Mouse (Mus musculus): ENCODE results near the gene Atxn7l2. TPM values are rescaled to one million over a fixed set of nuclear protein-coding genes. Genes with fewer than 3 reads are reported as not detected.
A peak's percentile ranks its signal among the peaks of the same experiment; 100 is the strongest.

The Atxn7l2 gene
- polyA plus RNA-seq, 1 experiment from 2014 or later = 6.3 TPM

GRCm38 (mm10) chr3:108195287-108195686 lies 15.4 kb downstream of the Atxn7l2 start:
- Histone ChIP-seq H3K9ac (ENCODE audit: low read length) (no peak overlapping the region), H3K4me3 (ENCODE audit: control insufficient read depth in 1 of 2, insufficient read depth in 1 of 2, low read depth in 1 of 2, low read length in 2 of 2) (no peak overlapping the region), H3K4me1 (ENCODE audit: control insufficient read depth in 2 of 2, insufficient read depth in 2 of 2, low read length in 2 of 2) (peaks cover 21 to 34% of the 10 kb centered on the region in 2 experiments), H3K27me3 (ENCODE audit: control insufficient read depth, insufficient read depth, low read length) (no peaks in the 10 kb centered on the region), H3K4me2 (ENCODE audit: low read length) (no peak overlapping the region), H3K9me3 (ENCODE audit: control insufficient read depth, low read length) (no peaks in the 10 kb centered on the region), H3K27ac (replicated peaks in 1 of 2; ENCODE audit: control insufficient read depth in 1 of 2, insufficient read depth in 1 of 2, low read depth in 2 of 2, low read length in 2 of 2) (no peak overlapping the region), H3K36me3 (ENCODE audit: control insufficient read depth, insufficient read depth, low read length) (peaks cover 10% of the 10 kb centered on the region; the same call in 1 of the 2 replicates)
- ATAC-seq (ENCODE audit: insufficient number of reproducible peaks, insufficient read depth, low FRiP score, low read depth) = no peak
- WGBS = 86% methylated on average over 4 of the region's 4 CpGs

- Histone ChIP-seq H3K9me3 (ENCODE audit: control insufficient read depth, low read length) (no peaks in the 10 kb centered on the region), H3K36me3 (ENCODE audit: control insufficient read depth, insufficient read depth, low read length) (peaks cover 4% of the 10 kb centered on the region; the same call in 1 of the 2 replicates), H3K9ac (ENCODE audit: low read length) (no peak overlapping the region; the same call in 1 of the 2 replicates), H3K4me2 (ENCODE audit: low read length) (no peak overlapping the region), H3K4me1 (ENCODE audit: control insufficient read depth in 2 of 2, insufficient read depth in 2 of 2, low read length in 2 of 2) (peaks cover 21 to 28% of the 10 kb centered on the region in 2 experiments), H3K27ac (replicated peaks in 1 of 2; ENCODE audit: control insufficient read depth in 1 of 2, insufficient read depth in 1 of 2, low read depth in 2 of 2, low read length in 2 of 2) (no peak overlapping the region), H3K4me3 (ENCODE audit: control insufficient read depth in 1 of 2, insufficient read depth in 1 of 2, low read depth in 1 of 2, low read length in 2 of 2) (no peak overlapping the region), H3K27me3 (ENCODE audit: control insufficient read depth, insufficient read depth, low read length) (no peaks in the 10 kb centered on the region)
- 36% methylated on average over 4 of the region's 4 CpGs for whole genome bisulfite sequencing
- no peak for ATAC-seq (ENCODE audit: insufficient number of reproducible peaks, insufficient read depth, low FRiP score, low read depth)
Observed at GRCm38 (mm10) chr3:108193686-108194085, 17.0 kb downstream of the Atxn7l2 start.

- Histone ChIP-seq H3K4me1 (ENCODE audit: control insufficient read depth in 2 of 2, insufficient read depth in 2 of 2, low read length in 2 of 2) (peaks cover 13% of the 10 kb centered on the region in 2 experiments), H3K9me3 (ENCODE audit: control insufficient read depth, low read length) (no peaks in the 10 kb centered on the region), H3K9ac (ENCODE audit: low read length) (no peak overlapping the region), H3K4me2 (ENCODE audit: low read length) (0 out of 2 replicates have a peak overlapping the region, but pooled peaks have one; percentile 13), H3K27ac (replicated peaks in 1 of 2; ENCODE audit: control insufficient read depth in 1 of 2, insufficient read depth in 1 of 2, low read depth in 2 of 2, low read length in 2 of 2) (peak overlapping the region in 1 of 2 experiments; percentile 14; a peak in 1 of 4 replicates), H3K27me3 (ENCODE audit: control insufficient read depth, insufficient read depth, low read length) (0 out of 2 replicates have a peak, but pooled peaks cover 4% of the 10 kb centered on the region), H3K36me3 (ENCODE audit: control insufficient read depth, insufficient read depth, low read length) (0 out of 2 replicates have a peak, but pooled peaks cover 8% of the 10 kb centered on the region), H3K4me3 (ENCODE audit: control insufficient read depth in 1 of 2, insufficient read depth in 1 of 2, low read depth in 1 of 2, low read length in 2 of 2) (no peak overlapping the region)
- no peak for ATAC-seq (ENCODE audit: insufficient number of reproducible peaks, insufficient read depth, low FRiP score, low read depth)
- 41% methylated on average over 5 of the region's 5 CpGs for WGBS
Observed at GRCm38 (mm10) chr3:108189897-108190296, 20.8 kb downstream of the Atxn7l2 start.

GRCm38 (mm10) chr3:108188716-108189490 lies 21.8 kb downstream of the Atxn7l2 start:
- Histone ChIP-seq H3K9ac (ENCODE audit: low read length) (no peak overlapping the region), H3K27me3 (ENCODE audit: control insufficient read depth, insufficient read depth, low read length) (peaks cover 9% of the 10 kb centered on the region; the same call in 1 of the 2 replicates), H3K27ac (replicated peaks in 1 of 2; ENCODE audit: control insufficient read depth in 1 of 2, insufficient read depth in 1 of 2, low read depth in 2 of 2, low read length in 2 of 2) (no peak overlapping the region), H3K4me3 (ENCODE audit: control insufficient read depth in 1 of 2, insufficient read depth in 1 of 2, low read depth in 1 of 2, low read length in 2 of 2) (no peak overlapping the region), H3K36me3 (ENCODE audit: control insufficient read depth, insufficient read depth, low read length) (0 out of 2 replicates have a peak, but pooled peaks cover 8% of the 10 kb centered on the region), H3K9me3 (ENCODE audit: control insufficient read depth, low read length) (no peaks in the 10 kb centered on the region), H3K4me2 (ENCODE audit: low read length) (no peak overlapping the region), H3K4me1 (ENCODE audit: control insufficient read depth in 2 of 2, insufficient read depth in 2 of 2, low read length in 2 of 2) (peaks cover 11 to 12% of the 10 kb centered on the region in 2 experiments)
- no peak for ATAC-seq (ENCODE audit: insufficient number of reproducible peaks, insufficient read depth, low FRiP score, low read depth)
- 73% methylated on average over 9 of the region's 9 CpGs for WGBS

GRCm38 (mm10) chr3:108187111-108187795 lies 23.5 kb downstream of the Atxn7l2 start:
- peaks cover 6% of the 10 kb centered on the region in 2 experiments; a peak in 2 of 4 replicates for H3K4me1 ChIP-seq (ENCODE audit: control insufficient read depth in 2 of 2, insufficient read depth in 2 of 2, low read length in 2 of 2)
- H3K9ac ChIP-seq (ENCODE audit: low read length) = peak overlapping the region; percentile 75; the same call in 1 of the 2 replicates
- peak overlapping the region; percentile 78 for H3K4me2 ChIP-seq (ENCODE audit: low read length)
- 71% methylated on average over 20 of the region's 20 CpGs for WGBS
- 0 out of 2 replicates have a peak, but pooled peaks cover 8% of the 10 kb centered on the region for H3K36me3 ChIP-seq (ENCODE audit: control insufficient read depth, insufficient read depth, low read length)
- H3K27me3 ChIP-seq (ENCODE audit: control insufficient read depth, insufficient read depth, low read length) = peaks cover 9% of the 10 kb centered on the region; the same call in 1 of the 2 replicates
- H3K9me3 ChIP-seq (ENCODE audit: control insufficient read depth, low read length) = no peaks in the 10 kb centered on the region
- peak overlapping the region in 1 of 2 experiments; percentile 67; a peak in 2 of 4 replicates for H3K4me3 ChIP-seq (ENCODE audit: control insufficient read depth in 1 of 2, insufficient read depth in 1 of 2, low read depth in 1 of 2, low read length in 2 of 2)
- H3K27ac ChIP-seq (replicated peaks in 1 of 2; ENCODE audit: control insufficient read depth in 1 of 2, insufficient read depth in 1 of 2, low read depth in 2 of 2, low read length in 2 of 2) = no peak overlapping the region
- ATAC-seq (ENCODE audit: insufficient number of reproducible peaks, insufficient read depth, low FRiP score, low read depth) = no peak

GRCm38 (mm10) chr3:108186098-108187047 lies 24.4 kb downstream of the Atxn7l2 start, which contains the start of gene Amigo1:
TSS of gene Amigo1 (plus strand) at chr3:108186335.
- no peaks in the 10 kb centered on the region for H3K9me3 ChIP-seq (ENCODE audit: control insufficient read depth, low read length)
- peaks cover 9% of the 10 kb centered on the region; the same call in 1 of the 2 replicates for H3K27me3 ChIP-seq (ENCODE audit: control insufficient read depth, insufficient read depth, low read length)
- peak within 1 kb of the TSS; percentile 75 for H3K9ac ChIP-seq (ENCODE audit: low read length)
- H3K27ac ChIP-seq (replicated peaks in 1 of 2; ENCODE audit: control insufficient read depth in 1 of 2, insufficient read depth in 1 of 2, low read depth in 2 of 2, low read length in 2 of 2) = no peak within 1 kb of the TSS
- H3K36me3 ChIP-seq (ENCODE audit: control insufficient read depth, insufficient read depth, low read length) = 0 out of 2 replicates have a peak, but pooled peaks cover 8% of the 10 kb centered on the region
- H3K4me2 ChIP-seq (ENCODE audit: low read length) = peak within 1 kb of the TSS; percentile 78
- peaks cover 6% of the 10 kb centered on the region in 2 experiments; a peak in 2 of 4 replicates for H3K4me1 ChIP-seq (ENCODE audit: control insufficient read depth in 2 of 2, insufficient read depth in 2 of 2, low read length in 2 of 2)
- WGBS = 3% methylated on average over 82 of the region's 100 CpGs
- peak; percentile 63 for ATAC-seq (ENCODE audit: insufficient number of reproducible peaks, insufficient read depth, low FRiP score, low read depth)
- peak within 1 kb of the TSS; percentile 59 to 67 for H3K4me3 ChIP-seq (ENCODE audit: control insufficient read depth in 1 of 2, insufficient read depth in 1 of 2, low read depth in 1 of 2, low read length in 2 of 2)

Data from heart, embryonic 14.5 days (tissue).